Mouse (Mus musculus) ovary, postnatal 10 days (tissue): ENCODE data around the gene Smim13.
"Not testable (repeated sequence)": the region's sequence is repeated elsewhere in the genome, so short reads cannot be mapped to it uniquely, and the experiment has no call there.

ENCODE experiments used
- DNase-seq: peaks from one replicate; pipeline ENCODE4 v3.0.0; 2022; ENCODE audit warnings: low spot score

The Smim13 gene

DNA sequence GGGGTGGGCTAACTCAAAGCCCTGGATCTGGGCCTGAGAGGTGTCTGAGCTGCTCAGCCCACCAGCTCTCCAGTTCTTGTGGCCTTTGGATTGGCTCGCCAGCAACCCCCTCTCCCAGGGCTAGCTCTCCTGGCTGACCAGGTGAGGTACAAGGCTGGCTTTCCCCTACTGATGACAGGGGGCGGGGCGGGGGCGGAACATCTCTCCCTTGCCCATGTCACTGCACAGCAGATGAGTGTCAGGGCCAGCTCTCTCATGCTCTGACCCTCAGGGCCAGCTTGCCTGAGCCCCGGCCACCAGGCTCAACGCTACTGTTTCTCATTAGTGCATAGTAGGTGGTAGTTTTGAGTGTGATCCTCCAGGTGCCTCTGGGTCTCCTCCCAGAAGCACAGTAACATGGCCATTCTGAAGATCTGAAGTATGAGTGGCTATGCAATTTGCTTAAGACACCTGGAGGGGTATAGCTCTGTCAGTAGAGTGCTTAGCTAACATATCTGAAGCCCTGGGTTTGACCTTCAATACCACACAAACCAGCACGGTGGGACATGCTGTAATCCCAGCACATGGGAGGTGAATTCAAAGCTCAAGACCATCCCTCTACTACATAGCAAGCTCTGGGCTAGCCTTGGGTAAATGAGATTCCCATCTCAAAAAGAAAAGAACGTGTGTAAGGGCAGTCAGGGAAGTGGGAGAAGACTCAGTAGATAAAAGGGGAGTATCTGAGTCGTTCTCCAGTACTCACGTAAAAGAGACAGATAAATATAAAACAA lies 11.4 kb upstream of the Smim13 start:
- no peak for DNase-seq

DNA sequence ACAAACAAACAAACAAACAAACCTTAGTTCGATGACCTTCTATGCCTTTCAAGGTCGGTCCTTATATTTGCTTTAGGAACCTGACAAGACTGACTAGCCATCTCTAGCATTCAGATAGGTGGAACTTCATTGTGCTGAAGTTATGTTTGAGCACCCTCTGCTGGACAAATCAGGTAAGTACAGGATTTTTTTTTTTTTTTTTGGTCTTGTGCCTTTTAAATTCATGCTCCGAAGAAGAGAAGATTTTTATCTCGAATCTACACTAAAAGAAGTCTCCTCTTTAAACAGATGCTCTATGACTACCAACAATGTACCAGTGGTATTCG lies 10.9 kb upstream of the Smim13 start:
- no peak for DNase-seq

DNA sequence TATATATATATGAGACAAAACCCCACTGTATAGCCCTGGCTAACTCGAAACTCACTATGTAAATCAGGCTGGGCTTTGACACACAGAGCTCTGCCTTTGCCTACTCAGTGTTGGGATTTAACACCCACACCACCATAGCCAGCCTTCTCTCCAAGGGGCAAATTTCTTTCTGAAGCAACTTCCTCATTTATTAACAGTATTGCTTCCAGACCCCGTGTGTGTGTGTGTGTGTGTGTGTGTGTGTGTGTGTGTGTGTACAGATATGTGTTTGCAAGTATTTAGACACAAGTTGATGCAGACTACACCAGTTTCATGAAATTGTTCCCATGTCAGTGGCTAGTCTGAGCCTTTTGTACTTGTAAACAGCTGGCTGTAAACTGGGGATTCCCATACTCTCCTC lies 8.1 kb upstream of the Smim13 start:
- DNase-seq: no peak

DNA sequence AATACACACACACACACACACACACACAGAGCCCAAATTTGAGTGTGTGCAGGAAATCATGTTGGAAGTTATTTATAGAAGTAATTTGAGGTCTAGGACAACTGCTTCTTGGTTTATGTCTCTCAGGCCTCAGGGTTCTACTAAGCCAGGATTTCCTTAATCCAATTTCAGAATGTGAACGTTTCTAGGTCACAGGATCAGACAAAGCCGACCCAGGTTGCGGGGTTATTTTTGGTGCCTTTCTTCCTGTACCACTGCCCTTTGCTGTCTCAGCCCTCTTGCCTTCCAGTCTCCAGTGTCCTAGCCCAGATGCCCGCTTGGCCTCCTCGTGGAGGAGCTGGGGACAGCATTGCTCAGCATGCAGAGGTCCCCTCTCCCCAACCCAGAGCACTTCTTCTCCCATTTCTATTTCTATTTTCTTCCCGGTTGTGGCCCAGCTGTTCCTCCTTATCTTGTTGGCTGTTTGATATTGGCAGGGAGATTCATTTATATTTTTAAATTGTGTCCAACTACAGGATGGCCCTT lies 5.3 kb upstream of the Smim13 start:
- DNase-seq: no peak

DNA sequence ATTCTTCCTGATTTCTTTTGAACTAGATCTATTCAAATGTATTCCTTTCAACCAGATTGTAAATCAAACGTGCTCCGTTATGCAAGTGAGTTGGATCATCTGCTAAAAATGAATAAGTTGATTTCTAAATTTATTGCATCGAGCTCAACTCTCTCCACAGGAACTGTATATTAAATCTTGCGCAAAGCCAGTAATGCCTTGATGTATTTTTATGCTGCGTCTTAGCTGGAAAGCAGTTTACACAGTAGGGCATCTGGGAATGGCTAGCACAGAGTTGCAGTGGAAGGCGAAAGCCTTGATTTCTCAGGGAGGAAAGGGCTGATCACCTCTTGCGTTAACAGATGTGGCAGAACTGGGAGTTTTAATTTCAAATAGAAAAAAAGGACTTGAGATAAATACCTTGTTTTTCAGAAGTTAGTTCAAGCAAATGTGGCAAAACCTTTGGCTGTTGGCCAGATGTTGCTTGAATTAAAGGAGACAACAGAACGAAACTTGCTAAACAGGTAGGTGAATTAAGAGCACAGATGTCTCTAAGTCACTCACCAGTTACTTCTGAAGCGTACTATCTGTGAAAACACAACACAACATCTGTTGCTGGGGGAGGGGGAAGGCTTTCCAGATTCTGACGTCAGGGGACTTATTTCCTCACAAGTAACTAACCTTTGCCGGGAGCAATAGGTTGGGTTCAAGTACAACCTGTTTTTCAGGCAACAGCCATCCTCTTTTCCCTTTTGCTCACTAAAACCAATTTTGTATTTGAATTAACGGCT lies 708 bp upstream of the Smim13 start:
- no peak for DNase-seq

DNA sequence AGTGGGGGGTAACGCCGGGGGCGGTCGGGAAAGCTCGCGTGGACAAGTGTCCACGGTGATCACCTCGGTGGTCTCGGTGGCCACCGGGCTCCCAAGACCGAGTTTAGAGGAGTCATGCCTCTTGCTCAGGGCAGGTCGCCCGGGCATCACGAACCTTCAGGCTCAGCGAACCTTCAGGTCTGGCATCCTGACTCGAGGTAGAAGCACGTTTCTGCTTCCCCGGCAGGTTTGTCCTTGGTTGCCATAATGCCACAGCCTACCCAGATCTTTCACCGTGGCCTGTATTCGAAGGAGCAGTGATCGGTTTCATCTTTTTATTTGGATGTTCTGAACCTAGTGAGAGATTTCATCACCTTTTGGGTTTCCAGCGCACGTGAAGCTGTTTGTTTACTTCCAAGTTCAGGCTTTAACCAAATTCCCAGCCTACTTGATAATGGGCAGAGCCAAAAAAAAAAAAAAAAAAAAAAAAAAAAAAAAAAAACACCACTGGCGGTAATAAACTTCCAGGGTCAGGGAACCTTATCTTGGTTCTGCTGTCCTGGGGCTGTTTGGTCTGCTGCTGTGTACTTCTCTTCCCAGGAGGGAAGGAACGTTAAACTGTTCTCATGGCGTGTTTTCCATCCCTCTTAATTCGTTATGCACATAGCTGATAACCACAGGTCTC lies 806 bp downstream of the Smim13 start:
- no peak for DNase-seq

DNA sequence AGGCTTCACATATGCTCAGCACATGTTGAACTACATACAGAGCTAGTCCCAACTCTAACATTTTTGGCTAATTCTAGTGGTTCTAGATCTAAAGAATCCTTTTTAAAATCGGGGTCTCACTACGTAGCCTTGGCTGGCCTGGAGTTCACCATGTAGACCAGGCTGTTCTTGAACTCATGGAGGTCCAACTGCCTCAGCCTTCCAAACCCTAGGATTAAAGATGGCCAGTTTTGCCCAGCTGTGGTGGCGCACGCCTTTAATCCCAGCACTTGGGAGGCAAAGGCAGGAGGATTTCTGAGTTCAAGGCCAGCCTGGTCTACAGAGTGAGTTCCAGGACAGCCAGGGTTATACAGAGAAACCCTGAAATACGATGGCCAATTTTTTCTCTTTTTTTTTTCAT lies 1.6 kb downstream of the Smim13 start:
- not testable (repeated sequence) for DNase-seq

DNA sequence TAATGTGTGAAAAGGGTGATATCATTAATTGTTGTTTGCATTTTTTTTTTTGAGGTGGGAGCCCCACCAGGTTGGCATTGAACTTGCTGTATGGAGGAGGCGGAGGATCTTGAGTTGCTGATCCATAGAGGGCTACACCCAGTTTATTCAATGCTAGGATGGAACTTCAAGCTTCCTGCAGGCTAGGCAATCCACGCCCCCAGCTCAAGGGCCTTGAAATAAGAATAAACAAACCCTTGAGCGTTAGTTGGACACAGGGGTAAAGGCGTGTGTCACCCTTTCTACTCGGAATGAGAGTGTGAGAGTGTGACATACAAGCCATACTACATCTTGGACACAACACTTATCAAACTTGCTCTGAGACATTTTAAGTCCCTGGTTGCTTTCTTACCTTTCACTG lies 2.0 kb downstream of the Smim13 start:
- no peak for DNase-seq

DNA sequence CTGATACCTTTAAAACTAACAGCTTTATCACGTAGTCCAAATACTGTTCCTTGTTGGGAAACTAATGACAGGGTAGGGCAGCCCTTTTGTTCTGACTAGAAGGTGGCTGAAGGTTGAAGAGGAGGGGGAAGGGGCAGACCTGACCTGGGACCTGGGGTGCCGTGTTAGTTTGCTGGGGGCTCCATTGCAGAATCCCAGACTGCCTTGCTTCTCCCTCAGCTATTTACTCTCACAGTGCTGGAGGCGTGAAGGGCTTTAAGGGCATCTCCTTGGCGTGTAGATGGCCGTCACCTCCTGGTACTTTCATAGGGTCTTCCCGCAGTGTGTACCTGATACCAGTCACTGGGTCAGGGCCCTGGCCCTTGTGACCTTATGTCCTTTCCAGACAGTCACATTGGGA lies 2.5 kb downstream of the Smim13 start:
- DNase-seq: no peak

DNA sequence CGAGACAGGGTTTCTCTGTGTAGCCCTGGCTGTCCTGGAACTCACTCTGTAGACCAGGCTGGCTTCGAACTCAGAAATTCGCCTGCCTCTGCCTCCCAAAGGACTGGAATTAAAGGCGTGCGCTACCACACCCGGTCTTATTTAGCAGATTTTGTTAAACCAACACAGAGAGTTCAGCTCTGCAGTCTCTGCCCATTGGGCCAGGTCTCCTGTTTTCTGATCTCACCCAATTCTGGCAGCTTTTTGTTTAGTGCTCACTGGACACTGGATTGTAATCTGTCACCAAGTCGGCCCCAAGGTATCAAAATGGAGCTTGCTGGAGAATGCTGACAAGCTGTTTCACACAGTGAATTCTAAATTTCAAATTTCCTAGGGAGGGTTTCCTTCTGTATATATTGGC lies 3.1 kb downstream of the Smim13 start:
- no peak for DNase-seq

DNA sequence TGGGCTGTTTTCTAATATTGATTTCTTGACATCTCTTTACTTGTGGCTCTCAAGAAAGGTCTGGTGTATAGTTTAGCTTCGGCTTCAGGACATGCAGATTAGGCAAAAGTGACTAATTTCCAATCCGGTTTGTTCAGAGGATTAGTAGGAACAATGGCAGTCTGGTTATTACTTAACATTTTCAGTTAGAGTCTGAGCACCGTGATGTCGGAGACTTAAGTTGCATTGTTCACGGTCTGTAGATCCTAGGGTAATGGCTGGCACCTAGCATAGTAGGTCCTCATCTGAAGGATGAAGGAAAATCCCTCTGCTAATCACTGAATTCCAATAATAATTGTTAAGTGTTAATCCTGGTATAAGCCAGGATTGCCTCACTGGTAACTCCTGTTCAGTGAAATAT lies 6.5 kb downstream of the Smim13 start:
- no peak for DNase-seq

DNA sequence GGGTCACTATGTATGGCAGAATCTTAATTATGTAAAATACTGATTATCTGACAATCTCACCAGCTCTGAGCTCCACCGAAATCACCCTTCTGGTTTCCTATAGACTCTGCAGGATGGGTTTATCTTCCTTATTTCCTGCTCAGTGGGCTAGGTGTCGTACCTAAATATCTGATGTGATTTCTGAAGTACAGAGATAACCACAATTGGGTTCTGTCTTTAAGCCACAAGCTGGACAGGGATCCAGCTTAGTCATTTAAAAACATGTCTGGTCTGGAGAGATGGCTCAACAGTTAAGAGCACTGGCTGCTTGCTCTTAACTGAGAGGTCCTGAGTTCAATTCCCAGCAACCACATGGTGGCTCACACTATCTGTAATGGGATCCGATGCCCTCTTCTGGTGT lies 7.3 kb downstream of the Smim13 start:
- no peak for DNase-seq

DNA sequence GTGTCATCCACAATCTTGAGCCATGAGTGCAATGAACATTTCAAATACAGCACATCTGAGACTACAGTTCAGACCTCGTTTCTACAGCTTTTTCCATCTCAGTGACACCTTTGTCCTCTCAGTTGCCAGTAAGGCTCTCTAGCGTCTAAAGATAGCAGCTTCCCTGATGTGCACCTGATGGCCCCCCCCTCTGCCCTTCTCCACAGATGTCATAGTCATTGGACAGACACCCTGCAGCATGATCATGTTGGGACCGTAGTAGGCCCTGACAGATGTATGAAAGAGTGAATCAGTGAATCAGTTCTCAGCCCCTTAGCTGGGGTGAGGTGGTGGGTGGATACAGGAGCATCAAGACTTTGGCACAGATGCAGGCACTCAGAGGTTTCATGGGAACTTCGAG lies 8.2 kb downstream of the Smim13 start:
- DNase-seq: no peak

DNA sequence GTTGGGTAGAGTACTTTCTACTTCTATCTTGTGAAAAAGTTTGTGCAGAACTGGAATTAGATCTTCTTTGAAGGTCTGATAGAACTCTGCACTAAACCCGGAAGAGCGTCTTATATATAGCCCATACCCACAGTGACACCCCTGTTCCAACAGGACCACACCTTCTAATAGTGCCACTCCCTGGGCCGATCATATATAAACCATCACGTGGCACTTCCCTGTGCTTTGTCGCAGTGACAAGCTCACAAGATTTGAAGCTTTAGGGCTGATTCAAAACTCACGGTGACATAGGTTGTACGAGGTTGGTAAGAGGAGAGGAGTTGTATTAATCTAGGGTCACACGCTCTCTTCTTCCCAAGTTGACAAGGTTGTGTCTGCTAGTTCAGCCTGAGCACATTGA lies 12.0 kb downstream of the Smim13 start:
- DNase-seq: not testable (repeated sequence)

DNA sequence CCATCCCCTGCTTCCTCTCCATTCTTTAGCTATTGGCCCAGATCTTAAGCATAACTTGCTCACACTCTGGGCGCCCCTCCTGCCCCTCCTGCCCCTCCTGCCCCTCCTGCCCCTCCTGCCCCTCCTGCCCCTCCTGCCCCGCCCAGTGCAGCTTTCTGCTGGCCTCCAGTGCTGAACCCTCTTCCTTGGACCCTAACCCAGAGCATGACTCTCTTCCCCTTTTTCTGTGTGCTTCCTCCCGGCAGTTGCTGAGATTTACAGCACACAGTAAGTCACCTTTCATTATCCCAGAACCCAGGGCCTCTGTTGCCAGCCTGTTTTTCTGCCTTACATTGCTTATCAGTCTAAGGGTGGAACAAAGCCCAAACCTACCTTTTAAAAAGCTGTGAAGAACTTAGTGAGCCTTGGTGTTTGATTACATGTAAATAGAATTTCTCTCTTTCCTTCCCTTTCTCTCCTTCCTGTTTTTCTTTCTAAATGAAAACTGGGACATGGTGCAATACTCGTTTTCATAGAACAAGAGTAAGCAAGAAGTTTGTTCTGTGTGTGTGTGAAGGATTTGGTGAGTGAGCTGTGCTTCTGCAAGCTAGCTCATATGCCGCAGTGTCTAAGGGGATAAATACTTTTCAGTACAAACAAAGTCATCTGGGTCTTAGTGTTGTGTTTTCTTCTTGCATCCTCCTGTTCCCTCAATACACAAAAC lies 13.8 kb downstream of the Smim13 start:
- DNase-seq: no peak

DNA sequence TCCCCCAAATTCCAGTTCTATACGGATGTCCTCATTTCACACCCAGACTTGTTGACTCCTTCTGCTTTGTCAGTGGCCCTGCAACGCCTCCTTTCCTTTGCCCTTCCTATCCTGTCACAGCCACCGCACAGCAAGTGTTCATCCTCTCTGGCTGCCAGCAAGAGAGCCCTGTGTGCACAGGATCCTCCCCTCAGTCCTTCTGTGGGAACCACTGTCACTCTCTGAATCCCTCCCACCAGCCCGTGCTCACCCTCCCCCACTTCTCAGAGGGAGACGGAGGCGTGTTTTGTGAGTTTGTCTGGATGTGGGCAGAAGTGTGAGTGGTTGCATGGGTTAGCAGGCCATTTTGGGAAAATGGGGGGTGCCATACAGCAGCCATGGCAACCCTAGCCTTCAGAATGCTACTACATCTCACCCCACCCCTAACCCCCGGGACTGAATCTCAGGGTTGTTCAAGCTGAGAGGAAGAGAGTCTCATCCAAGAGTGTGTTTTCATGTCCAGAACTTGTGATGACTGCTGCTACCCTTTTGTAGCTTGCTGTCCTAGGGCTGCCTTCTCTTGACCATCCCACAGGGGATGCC lies 18.3 kb downstream of the Smim13 start:
- DNase-seq: no peak

DNA sequence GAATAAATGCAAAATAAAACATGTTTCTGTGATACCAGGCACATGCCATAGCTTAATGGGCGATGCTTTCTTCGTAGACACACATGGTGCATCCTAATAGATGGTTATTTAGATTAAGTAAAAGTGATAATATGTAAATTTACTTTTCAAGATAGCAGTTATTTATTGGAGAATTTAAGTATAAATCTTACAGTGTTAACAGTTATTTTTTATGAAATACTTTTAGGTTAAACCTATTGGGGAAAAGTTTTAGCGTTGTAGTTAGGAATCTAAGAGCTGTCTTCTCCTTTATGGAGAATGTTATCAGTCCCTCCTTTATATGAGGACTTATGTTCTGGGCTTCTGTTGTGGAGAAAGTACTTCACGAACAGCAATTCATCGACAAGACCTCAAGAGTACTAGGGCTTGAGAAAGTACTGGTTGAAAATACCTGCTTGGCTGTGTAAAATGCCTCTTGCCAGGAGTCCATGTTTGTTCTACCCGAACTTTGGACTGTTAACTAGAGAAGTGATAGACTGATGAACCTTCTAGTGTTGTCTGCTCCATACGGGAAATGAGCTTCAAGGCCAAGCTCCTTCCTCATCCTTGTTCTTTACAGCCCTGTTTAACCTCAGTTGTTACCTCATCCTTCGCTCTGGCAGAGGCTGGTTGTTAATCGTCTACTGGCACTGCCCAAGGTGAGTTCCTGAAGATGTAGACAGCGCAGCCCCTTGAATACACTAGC lies 24.4 kb downstream of the Smim13 start, which contains the start of gene Gm17364:
Gene Gm17364, minus strand, starts transcription at position 51 of the 724 bp plus-strand sequence.
- DNase-seq: no peak

DNA sequence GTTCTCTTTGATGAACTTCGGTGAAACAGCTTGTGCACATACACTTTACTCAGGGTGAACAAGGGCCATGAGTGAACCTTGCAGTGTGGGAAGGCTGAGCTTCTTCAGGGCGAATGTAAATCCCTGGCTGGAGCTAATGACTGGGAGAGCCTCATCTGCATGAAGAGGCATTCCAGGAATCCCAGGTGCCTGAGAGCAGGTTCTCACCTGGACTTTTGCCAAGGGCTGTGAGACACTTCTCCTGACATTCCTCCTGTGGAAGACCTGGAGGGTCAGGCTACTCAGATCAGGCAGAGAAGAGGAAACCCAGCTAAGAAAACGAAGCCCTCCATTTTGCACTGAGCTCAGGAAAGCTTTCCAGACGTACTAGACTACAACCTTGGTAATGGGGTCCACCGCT lies 31.1 kb downstream of the Smim13 start:
- DNase-seq: no peak

DNA sequence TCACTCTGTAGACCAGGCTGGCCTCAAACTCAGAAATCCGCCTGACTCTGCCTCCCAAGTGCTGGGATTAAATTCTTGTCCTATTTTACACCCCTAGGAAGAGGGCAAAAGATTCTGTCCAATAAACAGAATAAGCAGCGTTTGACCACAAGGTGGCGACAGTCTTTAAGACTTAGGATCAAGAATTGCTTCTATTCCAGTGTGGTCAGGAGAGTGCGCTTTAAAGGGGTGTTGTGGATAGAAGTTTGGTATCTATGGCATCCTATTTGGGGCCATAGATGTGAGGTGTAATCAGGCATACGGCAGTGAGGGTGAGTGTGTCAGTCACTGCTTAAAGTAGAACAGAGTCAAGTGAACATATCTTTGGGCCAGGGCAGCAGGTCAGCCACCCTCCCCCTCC lies 33.6 kb downstream of the Smim13 start:
- DNase-seq: peak; percentile 42

DNA sequence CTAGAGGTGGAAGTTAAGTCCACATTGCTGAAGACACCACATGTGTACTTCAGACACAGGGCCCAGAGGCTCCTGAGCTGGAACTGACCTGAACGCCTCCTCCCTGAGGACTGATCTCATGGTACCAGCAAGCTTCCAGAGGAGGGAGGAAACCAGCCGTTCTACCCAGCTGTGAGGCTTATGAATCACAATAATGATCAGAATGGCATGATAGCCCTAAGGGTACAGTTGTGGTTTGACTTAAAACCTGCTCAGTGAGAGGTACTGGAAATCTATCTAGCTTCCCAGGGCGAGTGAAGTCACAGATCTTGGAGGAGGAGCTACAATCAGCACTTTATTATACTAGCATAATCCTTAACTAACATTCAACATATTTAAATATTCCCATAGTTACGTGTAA lies 35.8 kb downstream of the Smim13 start:
- no peak for DNase-seq

DNA sequence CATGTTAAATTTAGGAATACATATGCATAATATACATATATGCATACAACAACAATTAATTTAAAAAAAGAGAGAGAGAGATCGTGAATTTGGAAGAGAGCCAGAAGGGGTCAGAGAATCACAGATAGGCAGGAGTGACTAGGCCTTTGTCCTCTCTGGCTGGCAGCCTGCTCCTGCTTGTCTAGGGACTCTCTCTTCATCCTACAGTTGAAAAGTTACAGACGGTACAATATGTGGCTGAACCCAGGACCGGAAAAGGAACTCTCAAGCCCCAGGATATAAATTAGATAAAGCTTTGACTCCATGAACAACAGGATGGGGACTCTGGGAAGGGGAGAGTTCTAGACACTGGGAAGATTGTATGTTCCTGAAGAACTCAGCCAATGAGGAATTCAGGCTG lies 36.6 kb downstream of the Smim13 start:
- DNase-seq: no peak
